Mouse (Mus musculus) lung, postnatal 0 days (tissue): ENCODE results near the gene Gm10842.

ENCODE experiments used
- CTCF ChIP-seq: IDR thresholded peaks from 2 replicates; pipeline ENCODE4 v1.5.1; 2016; ENCODE audit warnings: antibody characterized with exemption, mild to moderate bottlenecking
- EP300 ChIP-seq: IDR thresholded peaks from 2 replicates; pipeline ENCODE4 v1.6.1; 2016; ENCODE audit warnings: antibody characterized with exemption, mild to moderate bottlenecking, control low read depth

GRCm38 (mm10) chr11:105156748-105157267 is 10.1 kb downstream of the Gm10842 start:
- TF ChIP-seq CTCF (no peak), EP300 (no peak)
